Mouse (Mus musculus) myocyte (in vitro differentiated cells): Measurements from ENCODE around the gene Gna12. TPM values are rescaled to one million over a fixed set of nuclear protein-coding genes. Genes with fewer than 3 reads are reported as not detected.

ENCODE experiments used
- H3K27me3 ChIP-seq: one replicate; pipeline ENCODE4 v1.6.1; 2011; ENCODE audit not compliant: control insufficient read depth, insufficient read depth, insufficient read length
- H3K36me3 ChIP-seq: one replicate; pipeline ENCODE4 v1.6.1; 2011; ENCODE audit not compliant: control insufficient read depth, insufficient read depth
- H3K4me2 ChIP-seq: one replicate; pipeline ENCODE4 v1.6.1; 2011; ENCODE audit warnings: low read depth, control low read depth
- H3K4me3 ChIP-seq: one replicate; pipeline ENCODE4 v1.5.1; 2011; ENCODE audit warnings: mild to moderate bottlenecking, control low read depth, moderate library complexity
- H3K79me2 ChIP-seq: one replicate; pipeline ENCODE4 v1.6.1; 2011; ENCODE audit not compliant: control insufficient read depth, insufficient read depth
- H3ac ChIP-seq: one replicate; pipeline ENCODE4 v1.6.1; 2011; ENCODE audit not compliant: control insufficient read depth, insufficient read length
- CEBPB ChIP-seq: IDR thresholded peaks from 2 replicates; pipeline ENCODE4 v1.6.1; 2011; ENCODE audit warnings: mild to moderate bottlenecking, moderate library complexity; ENCODE audit not compliant: poor library complexity, insufficient read depth, severe bottlenecking
- E2F4 ChIP-seq: IDR thresholded peaks from one replicate; pipeline ENCODE4 v1.6.1; 2011; ENCODE audit warnings: mild to moderate bottlenecking, control low read depth, moderate library complexity; ENCODE audit not compliant: insufficient read depth
- MAX ChIP-seq: IDR thresholded peaks from one replicate; pipeline ENCODE4 v1.6.1; 2011; ENCODE audit warnings: low read depth, mild to moderate bottlenecking, control low read depth
- MYOD1 ChIP-seq, 3 experiments: IDR thresholded peaks; one replicate each; pipeline ENCODE4 v1.6.1; 2011; ENCODE audit warnings: control low read depth in 2 of 3, low read depth in 2 of 3, mild to moderate bottlenecking in 2 of 3, moderate library complexity in 1 of 3; ENCODE audit not compliant: insufficient read length in 2 of 3, control insufficient read depth in 1 of 3
- MYOG ChIP-seq, 3 experiments: IDR thresholded peaks; one replicate each; pipeline ENCODE4 v1.6.1; 2011; ENCODE audit warnings: control low read depth in 2 of 3, low read depth in 2 of 3, mild to moderate bottlenecking in 2 of 3; ENCODE audit not compliant: insufficient read length in 2 of 3, control insufficient read depth in 1 of 3, insufficient read depth in 1 of 3
- POLR2A ChIP-seq: IDR thresholded peaks from one replicate; pipeline ENCODE4 v1.6.1; 2011; ENCODE audit warnings: low read depth, mild to moderate bottlenecking, control low read depth, moderate library complexity; ENCODE audit not compliant: insufficient read length
- POLR2AphosphoS2 ChIP-seq: IDR thresholded peaks from one replicate; pipeline ENCODE4 v1.6.1; 2011; ENCODE audit warnings: low read depth, control low read depth; ENCODE audit not compliant: insufficient read length
- REST ChIP-seq: IDR thresholded peaks from one replicate; pipeline ENCODE4 v1.6.1; 2011; ENCODE audit warnings: mild to moderate bottlenecking, control low read depth, moderate library complexity; ENCODE audit not compliant: insufficient read depth, insufficient read length
- SRF ChIP-seq: IDR thresholded peaks from one replicate; pipeline ENCODE4 v1.6.1; 2011; ENCODE audit warnings: low read depth; ENCODE audit not compliant: control insufficient read depth, insufficient read length
- TCF12 ChIP-seq: IDR thresholded peaks from one replicate; pipeline ENCODE4 v1.6.1; 2011; ENCODE audit warnings: mild to moderate bottlenecking, control low read depth; ENCODE audit not compliant: poor library complexity, insufficient read depth, severe bottlenecking
- TCF3 ChIP-seq: IDR thresholded peaks from one replicate; pipeline ENCODE4 v1.6.1; 2011; ENCODE audit warnings: low read depth, control low read depth; ENCODE audit not compliant: insufficient read length
- USF1 ChIP-seq: IDR thresholded peaks from one replicate; pipeline ENCODE4 v1.6.1; 2011; ENCODE audit warnings: low read depth, mild to moderate bottlenecking, control low read depth, moderate library complexity
- polyA plus RNA-seq: library from polyadenylated mRNA; unstranded; fragments of >200 nt; fragmentation: generic; extraction: Trizol; gene quantifications from one replicate; pipeline ENCODE4 v1.2.1, GENCODE M21; 2012; ENCODE audit warnings: missing spikeins

The Gna12 gene
- polyA plus RNA-seq, 1 experiment = 48.8 TPM

GRCm38 (mm10) chr5:140748425-140748824, 81.8 kb downstream of the Gna12 start:
- Histone ChIP-seq H3K79me2 (no peaks in the 10 kb centered on the region), H3ac (no peak overlapping the region), H3K27me3 (no peaks in the 10 kb centered on the region), H3K4me2 (no peak overlapping the region), H3K4me3 (peak overlapping the region; percentile 23), H3K36me3 (no peaks in the 10 kb centered on the region)
- no peak for TF ChIP-seq POLR2AphosphoS2
- TF ChIP-seq CEBPB = no peak
- no peak for TF ChIP-seq SRF
- TF ChIP-seq POLR2A = no peak
- TF ChIP-seq USF1 = no peak
- no peak for TF ChIP-seq TCF3
- TF ChIP-seq MYOD1 (IDR thresholded peaks at IDR 0.05; ENCODE audit: control insufficient read depth in 1 of 3, insufficient read length in 2 of 3, low read depth in 2 of 3) = no peak
- no peak for TF ChIP-seq E2F4
- no peak for TF ChIP-seq MYOG (IDR thresholded peaks at IDR 0.05; ENCODE audit: control insufficient read depth in 1 of 3, insufficient read depth in 1 of 3, insufficient read length in 2 of 3, low read depth in 2 of 3)
- TF ChIP-seq REST = no peak
- no peak for TF ChIP-seq MAX
- no peak for TF ChIP-seq TCF12

GRCm38 (mm10) chr5:140743706-140744131, 86.5 kb downstream of the Gna12 start:
- Histone ChIP-seq H3K27me3 (peaks cover 1% of the 10 kb centered on the region), H3K36me3 (no peaks in the 10 kb centered on the region), H3ac (no peak overlapping the region), H3K4me3 (no peak overlapping the region), H3K4me2 (no peak overlapping the region), H3K79me2 (no peaks in the 10 kb centered on the region)
- TF ChIP-seq POLR2A (no peak), TCF3 (no peak), MYOG (IDR thresholded peaks at IDR 0.05; ENCODE audit: control insufficient read depth in 1 of 3, insufficient read depth in 1 of 3, insufficient read length in 2 of 3, low read depth in 2 of 3) (no peak), USF1 (no peak), REST (no peak), SRF (no peak), MYOD1 (IDR thresholded peaks at IDR 0.05; ENCODE audit: control insufficient read depth in 1 of 3, insufficient read length in 2 of 3, low read depth in 2 of 3) (no peak), TCF12 (no peak), E2F4 (no peak), MAX (no peak), CEBPB (no peak), POLR2AphosphoS2 (no peak)

GRCm38 (mm10) chr5:140741877-140742276, 88.4 kb downstream of the Gna12 start:
- no peak overlapping the region for H3ac ChIP-seq
- no peak for TF ChIP-seq USF1
- TF ChIP-seq REST = no peak
- no peak for TF ChIP-seq POLR2AphosphoS2
- no peak for TF ChIP-seq MYOG (IDR thresholded peaks at IDR 0.05; ENCODE audit: control insufficient read depth in 1 of 3, insufficient read depth in 1 of 3, insufficient read length in 2 of 3, low read depth in 2 of 3)
- no peak for TF ChIP-seq MAX
- no peak for TF ChIP-seq E2F4
- TF ChIP-seq CEBPB = no peak
- TF ChIP-seq SRF = no peak
- TF ChIP-seq MYOD1 (IDR thresholded peaks at IDR 0.05; ENCODE audit: control insufficient read depth in 1 of 3, insufficient read length in 2 of 3, low read depth in 2 of 3) = no peak
- TF ChIP-seq TCF3 = no peak
- TF ChIP-seq TCF12 = no peak
- no peak for TF ChIP-seq POLR2A

GRCm38 (mm10) chr5:140741040-140741439, 89.2 kb downstream of the Gna12 start:
- H3K36me3 ChIP-seq = no peaks in the 10 kb centered on the region
- no peak overlapping the region for H3ac ChIP-seq
- H3K79me2 ChIP-seq = no peaks in the 10 kb centered on the region
- peaks cover 14% of the 10 kb centered on the region for H3K27me3 ChIP-seq
- TF ChIP-seq CEBPB (no peak), TCF12 (no peak), REST (no peak), E2F4 (no peak)
- no peak overlapping the region for H3K4me3 ChIP-seq
- no peak overlapping the region for H3K4me2 ChIP-seq

More at GRCm38 (mm10) chr5:140741877-140742276, 88.4 kb downstream of the Gna12 start:
- Histone ChIP-seq H3K79me2 (no peaks in the 10 kb centered on the region), H3K4me2 (no peak overlapping the region), H3K27me3 (peaks cover 7% of the 10 kb centered on the region), H3K4me3 (no peak overlapping the region), H3K36me3 (no peaks in the 10 kb centered on the region)

- H3K4me3 ChIP-seq = no peak overlapping the region
- H3ac ChIP-seq = no peak overlapping the region
- H3K4me2 ChIP-seq = no peak overlapping the region
- TF ChIP-seq MYOG (IDR thresholded peaks at IDR 0.05; ENCODE audit: control insufficient read depth in 1 of 3, insufficient read depth in 1 of 3, insufficient read length in 2 of 3, low read depth in 2 of 3) (no peak), MYOD1 (IDR thresholded peaks at IDR 0.05; ENCODE audit: control insufficient read depth in 1 of 3, insufficient read length in 2 of 3, low read depth in 2 of 3) (no peak), TCF12 (no peak), TCF3 (no peak), POLR2AphosphoS2 (no peak), REST (no peak), MAX (no peak), SRF (no peak), E2F4 (no peak), CEBPB (no peak), USF1 (no peak), POLR2A (no peak)
- peaks cover 22% of the 10 kb centered on the region for H3K27me3 ChIP-seq
- H3K36me3 ChIP-seq = no peaks in the 10 kb centered on the region
- H3K79me2 ChIP-seq = no peaks in the 10 kb centered on the region
Observed at GRCm38 (mm10) chr5:140739813-140740212, 90.4 kb downstream of the Gna12 start.
